Mouse (Mus musculus) fat pad, adult 2 months (tissue): ENCODE measurements around the gene Grip2.

Experiments
- DNase-seq: peaks from one replicate; pipeline ENCODE4 v3.0.0-alpha.2; 2011; ENCODE audit warnings: low read depth, low spot score; ENCODE audit errors: extremely low read depth

Grip2 gene

GRCm38 (mm10) chr6:91827016-91827570, at the start of gene Grip2:
Gene Grip2 (minus strand): TSS chr6:91827250.
- no peak for DNase-seq

DNA sequence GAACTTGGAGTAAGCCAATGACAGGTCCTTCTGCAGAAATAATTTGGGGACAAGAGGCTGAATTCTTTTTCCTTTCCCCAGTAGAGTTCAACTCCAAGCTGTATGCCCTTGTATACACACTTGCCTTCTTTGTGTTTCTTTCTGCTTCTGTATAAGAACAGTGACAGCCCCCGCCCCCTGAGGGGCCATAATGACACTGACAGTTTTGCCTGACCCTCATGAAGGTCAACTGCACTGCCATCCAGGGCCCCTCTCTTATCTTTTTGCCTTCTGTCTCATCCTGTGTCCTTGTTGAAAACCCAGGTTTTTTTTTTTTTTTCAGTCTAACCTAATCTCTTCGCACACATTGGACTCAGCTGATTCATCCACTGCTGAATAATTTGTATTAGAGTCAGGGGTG, 45.7 kb upstream of the Grip2 start:
- DNase-seq, result no peak

DNA sequence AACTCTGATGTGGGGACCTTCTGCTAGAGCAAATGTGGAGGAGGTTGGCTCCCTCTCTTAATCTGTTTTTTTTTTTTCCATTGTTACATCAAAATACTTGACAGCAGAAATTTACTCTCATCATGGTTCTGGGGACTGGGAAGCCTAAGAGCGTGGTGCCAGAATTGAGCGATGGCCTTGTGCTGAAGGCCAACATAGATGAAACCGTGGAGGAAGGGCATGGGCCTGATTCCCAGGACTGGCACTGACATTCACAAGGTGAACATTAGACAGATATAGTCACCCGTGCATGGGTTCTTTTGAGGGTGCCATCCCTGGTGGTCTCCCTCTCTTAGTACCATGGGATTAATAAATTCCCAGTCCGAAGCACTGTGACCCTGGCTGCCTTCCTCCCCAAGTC, 41.0 kb upstream of the Grip2 start:
- DNase-seq, result no peak

GRCm38 (mm10) chr6:91865601-91866000, 38.6 kb upstream of the Grip2 start:
- DNase-seq, result no peak

DNA sequence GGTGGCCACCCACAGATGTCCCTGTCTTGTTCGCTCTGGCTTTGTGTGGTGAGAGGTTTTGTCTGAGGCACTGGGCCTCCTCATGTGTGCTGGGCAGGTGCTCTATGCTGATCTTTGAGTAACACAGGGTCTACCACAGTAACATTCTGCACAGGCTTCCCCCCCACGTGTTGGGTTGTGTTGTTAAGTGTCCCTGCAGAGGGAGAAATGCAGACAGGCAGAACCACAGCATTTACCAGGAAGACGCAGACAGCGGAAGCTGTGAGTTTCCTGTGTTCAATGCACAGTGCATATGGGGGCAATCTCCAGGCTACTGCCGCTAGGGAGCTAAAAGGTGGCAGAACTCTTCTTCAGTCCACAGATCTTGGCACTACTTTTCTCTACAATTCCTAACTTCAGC, 37.5 kb upstream of the Grip2 start:
- DNase-seq, result no peak

DNA sequence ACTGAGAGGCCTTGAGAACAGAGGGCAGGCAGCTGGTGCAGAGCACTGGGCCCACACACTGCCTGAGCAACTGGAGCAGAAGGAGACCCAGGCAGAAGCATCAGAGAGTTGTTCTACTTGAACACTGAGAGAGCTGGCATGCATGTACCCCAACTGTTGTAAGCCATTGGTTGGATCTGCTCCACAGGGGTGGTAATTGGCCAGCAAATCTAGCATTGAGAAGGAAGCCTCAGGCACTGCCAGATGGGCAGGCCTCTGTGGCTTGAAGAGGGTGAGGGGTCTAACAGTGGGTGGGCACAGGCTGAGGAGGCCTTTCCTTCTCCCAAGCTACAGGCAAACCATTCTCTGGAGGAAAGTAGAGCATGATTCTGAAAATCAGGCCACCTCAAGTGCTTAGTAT, 35.8 kb upstream of the Grip2 start:
- DNase-seq, result no peak

DNA sequence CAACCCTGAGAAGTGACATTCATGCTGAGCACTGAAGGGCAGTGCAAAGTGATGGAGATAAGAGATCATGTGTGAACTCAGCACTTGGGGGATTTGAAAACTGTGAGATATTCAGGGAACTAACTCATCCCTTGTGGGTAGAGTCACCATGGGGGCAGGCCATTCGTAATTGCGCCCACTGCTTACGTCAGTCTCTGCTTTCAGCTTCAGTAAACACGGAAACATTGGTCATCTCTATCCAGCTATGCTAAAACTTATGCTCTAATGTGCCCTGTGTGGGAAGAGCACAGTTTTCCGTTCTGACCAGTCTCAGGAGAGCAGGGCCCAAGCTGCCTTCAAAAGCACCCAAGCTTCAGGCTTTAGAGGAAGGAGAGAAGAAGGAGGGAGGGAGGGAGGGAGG, 31.3 kb upstream of the Grip2 start:
- DNase-seq, result no peak

DNA sequence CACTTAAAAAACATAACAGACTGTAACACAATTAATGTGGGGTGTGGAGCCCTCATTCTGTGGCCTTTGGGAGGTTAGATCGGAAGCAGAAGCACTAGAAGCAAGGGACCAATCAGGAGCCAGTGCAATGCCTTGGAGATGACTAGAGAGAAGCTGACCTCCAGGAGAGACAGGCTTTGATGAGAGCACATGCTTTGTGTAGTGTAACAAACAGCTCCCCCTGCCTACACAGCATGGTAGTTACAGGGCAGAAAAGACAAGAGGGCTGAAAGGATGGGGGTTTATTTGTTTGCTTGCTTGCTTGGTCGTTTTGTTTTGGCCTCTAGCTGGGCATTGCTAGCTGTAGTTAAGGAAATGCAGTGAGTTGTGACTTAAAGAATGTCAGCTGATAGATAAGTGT, 25.5 kb upstream of the Grip2 start:
- DNase-seq, result no peak

- DNase-seq, result no peak
Observed at GRCm38 (mm10) chr6:91843628-91844153, 16.6 kb upstream of the Grip2 start.

DNA sequence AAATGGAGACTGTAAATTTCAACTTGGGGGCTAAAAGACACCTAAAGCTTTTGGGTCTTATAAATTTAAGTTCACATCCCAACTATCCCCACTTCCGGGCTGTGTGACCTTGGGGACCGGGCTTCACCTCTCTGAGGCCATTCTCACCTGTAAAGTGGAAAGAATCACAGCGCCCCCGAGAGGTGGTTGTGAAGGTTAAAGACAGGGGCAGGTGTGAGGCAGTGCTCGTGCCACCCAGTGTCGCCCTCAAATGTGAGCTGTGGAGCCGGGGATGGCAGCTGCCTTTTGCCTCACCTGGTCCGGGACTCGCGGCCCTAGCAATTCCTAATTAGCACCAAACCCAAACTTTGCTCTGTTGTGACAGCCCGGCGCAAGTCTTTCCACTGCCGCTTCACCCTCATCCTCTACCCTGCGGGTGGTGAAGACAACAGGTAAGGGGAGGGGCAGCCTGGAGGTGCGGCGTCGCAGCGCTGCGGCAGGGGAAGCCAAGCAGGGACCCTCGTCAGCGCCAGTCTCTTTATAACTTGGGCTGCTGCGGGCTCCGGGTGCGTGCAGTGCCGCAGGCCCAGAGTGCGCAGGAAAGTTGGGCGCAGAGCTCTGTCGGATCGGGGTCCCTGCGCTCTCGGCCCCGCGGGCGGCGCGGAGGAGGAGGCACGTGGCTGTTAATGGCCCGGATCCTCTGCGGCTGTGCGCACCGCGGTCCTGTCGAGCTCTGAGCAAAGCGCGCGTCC, 16.0 kb upstream of the Grip2 start:
- no peak for DNase-seq

DNA sequence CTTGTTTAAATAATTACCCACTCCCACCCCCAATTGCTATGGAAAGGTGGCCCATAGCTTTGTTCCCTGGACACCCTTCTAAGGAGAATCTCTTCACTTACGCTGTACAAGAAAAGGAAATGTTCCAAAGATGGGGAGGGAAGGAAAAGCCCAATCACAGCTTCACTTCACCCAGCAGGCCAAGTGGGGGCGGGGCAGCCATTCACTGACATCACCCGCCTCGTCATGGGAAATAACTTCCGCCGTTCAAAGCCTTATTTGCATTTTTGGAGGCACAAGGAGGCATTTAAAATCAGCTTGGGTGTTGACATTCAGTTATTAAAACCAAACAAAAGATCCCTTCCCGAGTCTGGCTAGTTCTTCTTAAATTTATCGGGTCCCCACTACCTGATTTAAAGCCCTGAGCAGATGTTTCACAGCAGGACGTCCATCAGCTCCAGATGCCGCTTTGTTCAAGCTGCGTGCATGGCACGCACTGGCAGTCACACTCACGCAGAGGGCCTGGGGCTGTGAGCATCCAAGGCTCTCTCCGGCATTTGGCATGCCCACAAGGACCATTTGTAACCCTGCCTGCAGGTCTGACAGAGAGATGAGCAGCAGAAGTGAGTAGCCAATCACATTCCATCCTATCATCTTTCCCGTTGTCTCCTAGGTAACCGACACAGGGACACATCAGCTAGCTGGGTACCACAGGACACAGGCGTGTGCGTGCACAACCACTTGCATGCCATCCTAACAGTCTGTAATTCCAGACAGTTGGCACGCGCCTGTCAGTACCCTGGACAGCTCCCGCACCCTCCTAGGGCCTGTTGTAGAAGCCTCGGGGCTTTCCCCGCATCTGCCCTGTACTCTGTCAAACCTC, 12.2 kb upstream of the Grip2 start:
- no peak for DNase-seq

GRCm38 (mm10) chr6:91832863-91833440, 5.9 kb upstream of the Grip2 start:
- no peak for DNase-seq

- no peak for DNase-seq
Observed at GRCm38 (mm10) chr6:91827926-91828325, 876 bp upstream of the Grip2 start.

- no peak for DNase-seq
Observed at GRCm38 (mm10) chr6:91818271-91818670, 8.8 kb downstream of the Grip2 start.

DNA sequence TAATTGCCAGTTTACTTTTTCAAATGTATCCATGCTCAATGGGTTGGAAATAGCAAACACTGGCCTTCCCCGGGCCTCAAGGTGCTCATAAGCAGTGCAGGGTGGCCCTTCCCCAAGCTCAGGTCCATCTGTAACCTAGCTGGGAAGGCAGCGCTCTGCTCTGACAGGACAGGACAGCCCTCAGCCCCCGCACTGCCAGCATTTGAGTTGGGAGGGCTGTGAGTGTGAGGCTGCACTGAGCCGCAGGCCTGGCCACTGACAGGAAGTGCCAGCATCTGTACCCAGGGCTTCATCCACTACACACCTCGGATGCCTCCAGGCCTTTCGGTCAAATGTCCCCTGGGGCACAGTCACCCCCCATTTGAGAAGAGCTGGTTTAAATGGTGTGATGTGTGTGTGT, 11.1 kb downstream of the Grip2 start:
- no peak for DNase-seq

GRCm38 (mm10) chr6:91813611-91814010, 13.4 kb downstream of the Grip2 start:
- no peak for DNase-seq

DNA sequence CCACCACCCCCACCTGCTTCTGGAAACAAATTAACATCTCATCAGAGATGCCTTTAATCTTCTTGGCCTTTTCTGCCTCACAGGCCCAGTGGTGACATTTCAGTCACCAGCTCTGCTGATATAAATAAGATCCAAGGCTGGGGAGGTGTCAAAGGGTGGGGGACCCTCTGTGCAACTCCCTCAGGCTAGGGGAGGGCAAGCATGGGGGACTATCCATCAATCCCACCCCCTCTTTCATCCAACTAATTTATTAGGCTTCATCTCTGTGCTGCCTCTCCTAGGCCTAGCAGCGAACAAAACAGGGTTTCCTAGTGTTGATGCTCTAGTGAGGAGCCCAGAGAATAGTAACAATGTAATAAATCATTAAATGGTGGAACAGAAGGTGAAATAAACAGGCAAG, 17.0 kb downstream of the Grip2 start:
- no peak for DNase-seq

DNA sequence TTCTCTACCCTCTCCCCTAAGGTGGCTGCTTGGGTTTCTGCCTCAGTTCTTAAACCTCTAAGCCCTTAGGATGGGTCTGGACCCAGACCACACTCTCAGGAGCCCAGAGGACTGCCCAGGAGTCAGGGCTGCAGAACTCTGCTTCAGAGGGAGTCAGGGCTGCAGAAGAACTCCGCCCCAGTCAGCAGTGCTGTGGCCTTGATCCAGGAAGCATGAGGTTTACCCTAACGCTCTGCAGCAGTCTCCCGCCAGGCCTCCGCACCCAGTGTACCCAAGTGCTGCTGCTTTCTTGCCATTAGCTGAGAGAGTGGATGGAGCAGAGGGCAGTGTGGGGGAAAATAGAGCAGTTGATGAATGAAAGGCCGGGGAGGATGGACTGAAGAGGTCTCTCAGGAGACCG, 19.0 kb downstream of the Grip2 start:
- no peak for DNase-seq

GRCm38 (mm10) chr6:91807169-91807568, 19.9 kb downstream of the Grip2 start:
- no peak for DNase-seq

DNA sequence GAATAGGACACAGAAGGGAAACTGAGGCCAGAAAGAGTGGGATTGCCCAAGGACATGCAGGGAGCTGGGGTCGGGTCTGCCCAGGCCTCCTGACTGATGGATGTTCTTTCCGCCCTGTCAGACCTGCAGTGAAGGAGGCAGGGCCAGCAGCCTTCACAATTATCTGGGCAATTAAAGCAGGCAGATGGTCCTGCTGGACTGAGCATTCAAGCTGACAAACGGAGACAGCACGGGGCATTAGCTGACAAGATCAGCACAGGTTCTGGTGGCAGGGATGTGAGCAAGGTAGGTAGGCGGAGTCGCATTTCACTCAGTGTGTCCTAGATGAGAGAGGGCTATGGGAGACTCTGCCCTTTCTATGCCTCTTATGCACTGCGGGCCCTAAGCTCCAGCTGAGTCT, 22.9 kb downstream of the Grip2 start:
- DNase-seq, result no peak

DNA sequence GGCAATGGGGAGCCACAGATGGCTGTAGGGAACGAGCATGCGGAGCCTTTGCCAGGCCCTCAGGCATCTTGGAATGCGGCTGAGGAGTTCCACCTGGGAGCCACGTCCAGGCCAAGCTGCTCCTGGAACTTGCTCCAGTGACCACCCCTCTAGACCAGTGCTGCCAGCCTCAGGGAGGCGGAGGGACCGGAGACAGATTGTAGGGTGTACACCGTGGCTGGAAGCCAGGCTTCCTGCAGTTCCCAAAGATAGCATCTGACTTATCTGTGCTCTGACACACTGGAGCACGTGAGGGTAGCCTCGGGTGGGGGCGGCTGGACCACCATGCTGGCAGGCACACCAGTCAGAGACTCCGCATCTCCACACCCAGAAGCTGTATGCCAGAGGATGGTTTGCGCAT, 28.6 kb downstream of the Grip2 start:
- no peak for DNase-seq

- DNase-seq, result no peak
Observed at GRCm38 (mm10) chr6:91796736-91797135, 30.3 kb downstream of the Grip2 start.
